Mouse (Mus musculus) olfactory bulb, adult 2 months (tissue): ENCODE results near the gene Gpx5. TPM values are rescaled to one million over a fixed set of nuclear protein-coding genes. Genes with fewer than 3 reads are reported as not detected.
A peak's percentile ranks its signal among the peaks of the same experiment; 100 is the strongest.
"Not testable (repeated sequence)": the region's sequence is repeated elsewhere in the genome, so short reads cannot be mapped to it uniquely, and the experiment has no call there.

Experiments used
- H3K27ac ChIP-seq: fragments of 200-500 bp; 2 replicates; pipeline ENCODE4 v1.5.1; 2012; ENCODE audit warnings: low read depth, low read length; ENCODE audit not compliant: insufficient read depth
- H3K4me1 ChIP-seq: fragments of 200-500 bp; 2 replicates; pipeline ENCODE4 v1.6.1; 2012; ENCODE audit warnings: low read length; ENCODE audit not compliant: control insufficient read depth, insufficient read depth
- H3K4me3 ChIP-seq: fragments of 200-500 bp; 2 replicates; pipeline ENCODE4 v1.5.1; 2012; ENCODE audit warnings: mild to moderate bottlenecking, low read depth, low read length, moderate library complexity; ENCODE audit not compliant: insufficient read depth
- CTCF ChIP-seq: fragments of 200-500 bp; IDR thresholded peaks from 2 replicates; pipeline ENCODE4 v1.5.1; 2012; ENCODE audit warnings: low read depth, mild to moderate bottlenecking, low read length, moderate library complexity; ENCODE audit not compliant: insufficient read depth
- POLR2A ChIP-seq: fragments of 200-500 bp; IDR thresholded peaks from 2 replicates; pipeline ENCODE4 v1.6.1; 2012; ENCODE audit warnings: mild to moderate bottlenecking, low read depth, low read length, moderate library complexity; ENCODE audit not compliant: insufficient read depth
- WGBS: fragments of 180-500 bp; shearing (Covaris S2); methylation state at CpG from one replicate; pipeline ENCODE4 v1.1.7; 2018; 5-methylcytosine and 5-hydroxymethylcytosine counted together
- polyA plus RNA-seq: library from polyadenylated mRNA; stranded (reverse); fragments of >200 nt; gene quantifications from 2 replicates; pipeline ENCODE4 v1.2.4, GENCODE M21; 2012; ENCODE audit warnings: low replicate concordance; ENCODE audit not compliant: missing spikeins, insufficient read depth, insufficient read length

The Gpx5 gene
- polyA plus RNA-seq, 1 experiment: not detected

GRCm38 (mm10) chr13:21259171-21259631 lies 33.3 kb downstream of the Gpx5 start:
- Histone ChIP-seq H3K4me1 (0 out of 2 replicates have a peak, but pooled peaks cover 2% of the 10 kb centered on the region), H3K27ac (no peak overlapping the region), H3K4me3 (peak overlapping the region; percentile 35)
- no peak for TF ChIP-seq POLR2A
- no peak for TF ChIP-seq CTCF
- 1% methylated on average over 15 of the region's 15 CpGs for WGBS

GRCm38 (mm10) chr13:21258524-21258923 lies 34.0 kb downstream of the Gpx5 start:
- H3K27ac ChIP-seq: no peak overlapping the region
- peaks cover 6% of the 10 kb centered on the region; the same call in 1 of the 2 replicates for H3K4me1 ChIP-seq
- no peak for TF ChIP-seq CTCF
- H3K4me3 ChIP-seq: no peak overlapping the region
- WGBS: 29% methylated on average over 6 of the region's 6 CpGs

GRCm38 (mm10) chr13:21253986-21254385 lies 38.5 kb downstream of the Gpx5 start:
- H3K4me1 ChIP-seq: peaks cover 6% of the 10 kb centered on the region; the same call in 1 of the 2 replicates
- H3K4me3 ChIP-seq: peak overlapping the region; percentile 52
- WGBS: 5% methylated on average over 16 of the region's 16 CpGs
- no peak overlapping the region for H3K27ac ChIP-seq
- no peak for TF ChIP-seq CTCF
- TF ChIP-seq POLR2A: no peak

- peak overlapping the region; percentile 52 for H3K4me3 ChIP-seq
- peaks cover 6% of the 10 kb centered on the region; the same call in 1 of the 2 replicates for H3K4me1 ChIP-seq
- TF ChIP-seq POLR2A (no peak), CTCF (no peak)
- 11% methylated on average over 12 of the region's 12 CpGs for WGBS
- no peak overlapping the region for H3K27ac ChIP-seq
These were observed 39.0 kb downstream of the Gpx5 start for GRCm38 (mm10) chr13:21253569-21253968.

- no peak overlapping the region for H3K27ac ChIP-seq
- peaks cover 6% of the 10 kb centered on the region; the same call in 1 of the 2 replicates for H3K4me1 ChIP-seq
- WGBS: 63% methylated on average over 5 of the region's 5 CpGs
- no peak overlapping the region for H3K4me3 ChIP-seq
- TF ChIP-seq POLR2A (no peak), CTCF (no peak)
These were observed 39.5 kb downstream of the Gpx5 start for GRCm38 (mm10) chr13:21253040-21253439.

GRCm38 (mm10) chr13:21250074-21250681 lies 42.4 kb downstream of the Gpx5 start:
- no peak overlapping the region for H3K27ac ChIP-seq
- no peak overlapping the region for H3K4me3 ChIP-seq
- TF ChIP-seq POLR2A: no peak
- TF ChIP-seq CTCF: no peak
- H3K4me1 ChIP-seq: peaks cover 6% of the 10 kb centered on the region; the same call in 1 of the 2 replicates
- 76% methylated on average over 9 of the region's 9 CpGs for WGBS

- peaks cover 6% of the 10 kb centered on the region; the same call in 1 of the 2 replicates for H3K4me1 ChIP-seq
- H3K4me3 ChIP-seq: no peak overlapping the region
- 50% methylated on average over 4 of the region's 4 CpGs for WGBS
- TF ChIP-seq CTCF (no peak), POLR2A (no peak)
- no peak overlapping the region for H3K27ac ChIP-seq
These were observed 43.5 kb downstream of the Gpx5 start for GRCm38 (mm10) chr13:21249022-21249421.

GRCm38 (mm10) chr13:21246276-21246675 lies 46.3 kb downstream of the Gpx5 start:
- TF ChIP-seq POLR2A: no peak
- TF ChIP-seq CTCF: no peak
- WGBS: 93% methylated on average over 2 of the region's 2 CpGs
- Histone ChIP-seq H3K4me3 (no peak overlapping the region), H3K27ac (no peak overlapping the region), H3K4me1 (no peaks in the 10 kb centered on the region; the same call in 1 of the 2 replicates)

GRCm38 (mm10) chr13:21244967-21245366 lies 47.6 kb downstream of the Gpx5 start:
- H3K4me3 ChIP-seq, H3K4me1 ChIP-seq, H3K27ac ChIP-seq: not testable (repeated sequence)
- WGBS: 54% methylated on average over 1 of the region's 1 CpGs
